Mouse (Mus musculus): ENCODE results near the gene Galnt7. TPM values are rescaled to one million over a fixed set of nuclear protein-coding genes. Genes with fewer than 3 reads are reported as not detected.

Gene Galnt7
- total RNA-seq, 4 experiments from 2014 or later, result 11.3 to 14.2 (median 12.7) TPM

- DNase-seq, result no peak
Observed at GRCm38 (mm10) chr8:57585128-57585442, 67.7 kb downstream of the Galnt7 start.

GRCm38 (mm10) chr8:57584416-57585127 lies 68.3 kb downstream of the Galnt7 start:
- DNase-seq, result no peak

DNA sequence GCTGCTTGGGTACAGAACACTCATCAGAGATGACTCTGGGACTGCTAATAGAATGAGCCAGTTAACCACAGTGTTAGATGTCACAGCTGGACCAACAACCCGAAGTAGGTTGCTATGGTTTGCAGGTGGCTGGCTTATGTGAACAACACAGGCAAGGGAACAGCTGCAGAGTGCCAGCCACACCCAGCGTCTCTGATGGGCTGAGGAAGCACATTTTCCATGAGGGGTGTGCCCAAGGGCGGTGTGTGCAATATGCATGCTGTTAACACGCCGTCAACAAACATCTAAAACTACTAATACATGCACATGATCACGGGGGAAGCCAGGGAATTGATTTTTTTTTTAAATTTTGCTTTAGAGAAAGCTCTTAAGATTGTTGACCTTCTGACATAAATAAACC lies 73.0 kb downstream of the Galnt7 start:
- no peak for DNase-seq

DNA sequence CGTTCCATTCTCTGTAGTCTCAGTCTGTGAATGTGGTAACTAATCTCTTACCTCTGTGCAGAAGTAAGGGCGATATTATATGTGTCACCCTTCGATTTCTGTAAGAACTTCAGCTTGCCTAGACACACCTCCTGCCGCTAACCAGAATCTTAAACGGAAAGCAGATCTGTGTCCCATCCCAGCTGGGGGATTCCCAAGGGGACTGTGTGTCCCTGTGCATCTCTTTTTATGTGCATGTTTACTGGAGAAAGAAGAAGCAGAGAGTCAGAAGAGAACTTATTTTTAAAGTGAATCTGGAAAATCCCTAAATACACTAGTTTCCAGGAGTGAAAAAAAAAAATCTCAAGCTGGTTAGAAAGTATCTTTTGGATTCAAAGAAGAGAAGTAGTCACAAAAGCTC lies 75.5 kb downstream of the Galnt7 start:
- DNase-seq, result no peak

- DNase-seq, result peak; percentile 64
Observed at GRCm38 (mm10) chr8:57576238-57576637, 76.6 kb downstream of the Galnt7 start.

- no peak for DNase-seq
Observed at GRCm38 (mm10) chr8:57575336-57575735, 77.5 kb downstream of the Galnt7 start.

DNA sequence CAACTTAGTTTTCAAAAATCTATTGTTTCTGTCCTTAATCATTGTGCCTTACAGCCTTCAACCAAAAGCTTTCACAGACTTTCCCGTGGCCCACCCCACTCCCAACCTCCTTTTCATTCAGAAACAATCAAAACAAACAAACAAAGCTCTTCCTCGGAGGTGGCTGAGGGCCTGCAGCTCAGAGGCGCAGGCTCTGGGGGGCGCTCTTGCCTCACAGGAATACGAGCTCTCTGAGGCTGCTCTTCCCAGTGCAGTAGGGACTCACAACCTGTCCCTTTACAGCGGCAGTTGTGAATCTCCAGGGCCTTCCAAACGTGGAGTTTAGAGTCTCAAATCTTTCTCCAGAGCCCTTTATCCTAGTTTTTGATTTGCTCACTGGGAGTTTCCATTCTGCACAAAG lies 78.4 kb downstream of the Galnt7 start:
- peak; percentile 45 for DNase-seq

GRCm38 (mm10) chr8:57573844-57574243 lies 79.0 kb downstream of the Galnt7 start:
- no peak for DNase-seq

DNA sequence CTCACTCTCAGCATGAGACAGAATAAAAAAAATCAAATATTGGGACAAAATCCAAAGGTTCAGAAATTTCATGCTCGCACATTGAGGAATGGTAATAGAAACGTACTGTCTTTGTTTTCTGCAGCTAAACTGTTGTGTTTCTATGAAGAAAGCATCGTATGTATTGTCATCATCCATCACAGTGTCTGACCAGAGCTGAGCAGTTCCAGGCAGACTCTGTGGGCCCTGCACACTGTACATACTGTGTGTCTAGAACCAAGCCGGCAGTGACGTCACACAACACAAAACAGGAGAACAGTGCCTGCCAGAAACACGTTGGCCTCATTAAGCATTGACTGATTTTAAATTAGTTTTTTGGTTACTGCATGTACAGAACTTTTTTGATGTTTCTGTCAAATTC lies 82.9 kb downstream of the Galnt7 start:
- no peak for DNase-seq

- no peak for DNase-seq
Observed at GRCm38 (mm10) chr8:57569400-57569795, 83.4 kb downstream of the Galnt7 start.

- no peak for DNase-seq
Observed at GRCm38 (mm10) chr8:57568633-57569399, 84.0 kb downstream of the Galnt7 start.

GRCm38 (mm10) chr8:57567998-57568397 lies 84.8 kb downstream of the Galnt7 start:
- DNase-seq, result no peak

DNA sequence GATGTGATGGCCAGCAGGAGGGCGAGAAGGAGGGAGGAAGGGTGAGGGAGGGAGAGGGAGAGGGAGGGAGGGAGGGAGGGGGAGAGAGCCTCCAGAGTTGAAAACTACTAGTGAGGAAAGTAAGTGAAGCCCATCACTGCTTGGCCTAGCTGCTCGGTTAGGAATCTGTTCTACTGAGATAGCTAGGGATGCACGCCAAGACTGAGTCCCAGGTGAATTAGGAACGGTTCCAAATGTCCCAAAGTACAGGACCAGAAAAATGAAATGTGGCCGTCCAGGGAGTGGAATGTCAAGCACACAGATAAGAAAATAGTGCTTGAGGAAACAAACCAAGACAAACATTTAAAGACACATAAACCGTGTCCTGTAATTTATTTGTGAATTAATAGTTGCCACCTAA lies 87.8 kb downstream of the Galnt7 start:
- no peak for DNase-seq

DNA sequence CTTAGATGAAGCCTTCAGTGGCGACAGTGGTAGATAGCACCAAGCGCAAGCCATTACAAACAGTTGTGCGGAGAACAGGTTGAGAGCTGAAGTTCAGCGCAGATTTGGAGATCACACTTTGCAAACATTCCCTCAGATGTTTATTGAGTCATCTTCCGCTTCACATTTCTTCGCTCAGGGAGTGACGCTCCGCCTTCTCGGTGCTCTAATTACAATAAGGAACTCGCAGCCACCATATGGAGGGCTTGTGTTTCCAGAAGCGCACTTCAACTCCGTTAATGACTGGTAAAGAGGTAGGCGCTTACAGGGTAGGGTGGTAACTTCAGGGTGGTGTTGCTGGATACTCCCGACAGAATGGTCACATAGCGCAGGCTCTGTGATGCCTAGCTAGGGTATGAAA lies 89.1 kb downstream of the Galnt7 start:
- DNase-seq, result no peak

GRCm38 (mm10) chr8:57562741-57563140 lies 90.1 kb downstream of the Galnt7 start:
- no peak for DNase-seq

DNA sequence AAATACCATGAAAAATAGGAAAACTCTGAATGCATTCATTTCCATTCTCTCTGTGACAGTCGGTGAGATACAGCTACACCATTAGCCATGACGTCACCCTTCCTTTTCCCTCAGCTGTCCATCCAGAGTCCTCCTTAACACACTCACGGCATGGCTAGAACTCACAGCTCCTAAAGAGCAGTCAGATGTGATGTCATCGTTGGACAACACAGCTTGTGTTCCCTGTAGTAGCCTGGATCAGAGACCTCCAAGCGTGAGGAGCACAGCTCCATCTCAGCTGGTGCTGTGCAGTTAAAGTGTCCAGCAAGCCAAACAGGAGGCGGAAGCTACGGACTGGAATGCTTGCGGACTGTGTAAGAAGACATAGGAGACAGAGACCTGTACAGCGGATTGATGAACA lies 91.9 kb downstream of the Galnt7 start:
- DNase-seq, result no peak

DNA sequence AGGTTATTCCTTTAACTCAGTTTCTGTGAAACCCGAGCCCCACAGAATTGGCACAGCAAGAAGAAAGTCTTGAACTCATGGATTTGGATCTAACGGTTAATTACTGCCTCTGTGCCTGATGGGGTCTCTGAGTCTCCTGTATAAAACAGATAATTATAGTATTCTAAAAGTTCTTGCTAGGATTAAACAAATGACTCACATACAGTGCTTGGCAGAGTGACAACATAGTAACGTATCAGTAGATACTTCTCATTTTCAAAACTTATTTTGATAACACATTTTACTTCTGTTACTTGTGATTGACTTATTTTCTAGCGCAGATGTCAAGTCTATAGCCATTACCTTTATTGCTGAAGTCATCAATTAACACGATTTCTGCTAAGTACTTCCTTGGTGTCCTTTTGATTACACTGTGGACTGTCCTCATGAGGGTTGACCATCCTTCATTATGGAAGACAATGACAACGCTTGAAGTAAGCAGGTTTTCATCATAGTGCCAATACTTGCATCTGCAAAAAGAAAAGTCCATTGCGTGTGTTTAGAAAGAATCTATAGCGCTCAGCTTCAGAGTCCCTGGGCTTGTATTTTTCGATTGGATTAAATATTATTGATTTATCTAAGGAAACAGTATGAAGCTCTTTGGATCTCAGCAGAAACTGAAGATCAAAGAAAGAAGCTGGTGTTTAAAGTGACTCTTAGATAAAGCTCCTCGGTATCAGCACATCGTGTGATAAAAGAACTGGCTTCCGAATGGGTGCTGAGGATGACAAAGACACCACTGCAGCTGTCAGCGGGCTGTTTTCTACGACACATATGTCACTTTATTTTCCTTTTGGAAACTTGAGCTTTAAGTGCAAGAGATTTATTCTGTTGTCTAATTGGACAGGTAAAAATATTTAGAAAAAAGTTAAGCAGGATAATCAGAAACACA lies 100.5 kb downstream of the Galnt7 start:
- DNase-seq, result no peak

- DNase-seq, result no peak
Observed at GRCm38 (mm10) chr8:57547581-57547980, 105.3 kb downstream of the Galnt7 start.

GRCm38 (mm10) chr8:57546834-57547233 lies 106.0 kb downstream of the Galnt7 start:
- no peak for DNase-seq

DNA sequence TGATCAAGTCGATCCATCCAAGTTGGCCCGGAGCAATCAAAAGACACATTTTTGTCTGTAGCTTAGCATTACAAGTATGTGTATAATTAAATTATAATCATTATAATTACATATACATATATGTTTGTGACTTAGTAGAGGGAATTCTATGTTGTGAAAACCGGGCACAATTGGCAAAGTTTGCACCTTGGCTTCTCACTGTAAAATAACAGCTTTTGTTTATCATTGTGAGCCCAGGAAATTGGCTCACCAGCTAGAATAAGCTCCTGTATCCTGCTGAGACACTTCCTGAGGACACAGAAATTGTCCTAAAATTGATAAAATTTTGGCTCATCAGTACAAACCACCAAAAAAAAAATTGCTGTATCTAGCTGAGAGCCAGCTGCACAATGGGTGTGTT lies 106.4 kb downstream of the Galnt7 start:
- no peak for DNase-seq

DNA sequence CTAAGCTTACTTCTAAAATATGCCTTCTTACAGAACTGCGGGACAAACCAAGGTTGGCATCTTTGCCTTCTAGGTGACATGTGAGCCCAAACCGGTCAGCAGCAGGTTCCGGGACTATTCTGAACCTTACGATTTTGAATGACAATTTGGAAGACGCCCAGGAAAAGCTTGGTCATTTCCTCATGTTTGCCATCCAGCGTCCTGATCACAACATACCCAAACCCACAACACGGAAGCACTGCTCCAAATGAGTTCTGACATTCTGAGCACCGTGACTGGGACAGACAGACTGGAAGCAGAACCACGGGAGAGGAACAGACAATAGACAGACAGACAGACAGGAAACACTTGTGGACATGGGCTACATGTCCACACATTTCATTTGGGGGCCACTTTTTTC lies 111.4 kb downstream of the Galnt7 start:
- no peak for DNase-seq

- no peak for DNase-seq
Observed at GRCm38 (mm10) chr8:57540951-57541350, 111.9 kb downstream of the Galnt7 start.

Data from adrenal gland, adult 8-10 months (tissue).